Mouse (Mus musculus): ENCODE measurements at regions not wholly inside any gene's neighbourhood (a gene's known extent, or its start where the extent isn't known, plus 50 kb on each side); places are given as distances from the start of the nearest gene placed in this dataset.
"Not testable (repeated sequence)": the region's sequence is repeated elsewhere in the genome, so short reads cannot be mapped to it uniquely, and the experiment has no call there.

DNA sequence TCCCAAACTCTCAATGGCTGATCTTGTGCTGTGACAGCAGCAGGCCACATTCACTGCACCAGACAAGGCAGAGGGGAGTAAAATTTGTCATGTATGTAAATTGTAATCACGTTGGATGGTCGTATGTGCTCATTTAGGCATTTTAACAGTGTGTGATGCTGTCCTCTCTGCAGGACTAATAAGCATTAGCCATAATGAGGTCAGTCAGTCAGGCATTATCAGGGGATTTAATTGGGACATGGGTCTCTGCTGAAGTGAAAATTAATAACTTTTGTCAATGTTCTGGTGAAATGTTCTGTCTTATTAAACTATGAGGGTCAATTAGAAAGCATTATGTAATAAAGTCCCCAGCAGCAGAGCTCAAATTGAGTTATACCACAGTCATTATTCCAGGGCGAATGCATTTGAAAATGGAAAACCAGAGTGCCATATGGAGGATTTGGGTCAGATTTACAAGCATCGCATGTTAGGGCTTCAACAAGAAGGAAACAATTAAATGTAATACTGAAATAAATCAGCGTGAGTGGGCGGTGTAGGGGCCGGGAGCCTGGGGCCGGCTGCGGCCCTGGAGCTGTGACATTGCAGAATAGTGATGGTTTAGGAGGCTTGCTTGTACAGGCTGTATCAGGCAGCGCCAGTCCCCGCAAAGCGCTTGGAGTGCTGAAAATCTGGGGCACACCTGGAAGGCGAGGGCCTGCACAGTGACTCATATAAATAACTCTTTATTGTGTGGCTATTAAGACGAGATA lies 537.7 kb downstream of the Bnc2 start:
- ATAC-seq (replicated peaks; ENCODE audit: low FRiP score, low TSS enrichment, poor library complexity, severe bottlenecking), result no peak

DNA sequence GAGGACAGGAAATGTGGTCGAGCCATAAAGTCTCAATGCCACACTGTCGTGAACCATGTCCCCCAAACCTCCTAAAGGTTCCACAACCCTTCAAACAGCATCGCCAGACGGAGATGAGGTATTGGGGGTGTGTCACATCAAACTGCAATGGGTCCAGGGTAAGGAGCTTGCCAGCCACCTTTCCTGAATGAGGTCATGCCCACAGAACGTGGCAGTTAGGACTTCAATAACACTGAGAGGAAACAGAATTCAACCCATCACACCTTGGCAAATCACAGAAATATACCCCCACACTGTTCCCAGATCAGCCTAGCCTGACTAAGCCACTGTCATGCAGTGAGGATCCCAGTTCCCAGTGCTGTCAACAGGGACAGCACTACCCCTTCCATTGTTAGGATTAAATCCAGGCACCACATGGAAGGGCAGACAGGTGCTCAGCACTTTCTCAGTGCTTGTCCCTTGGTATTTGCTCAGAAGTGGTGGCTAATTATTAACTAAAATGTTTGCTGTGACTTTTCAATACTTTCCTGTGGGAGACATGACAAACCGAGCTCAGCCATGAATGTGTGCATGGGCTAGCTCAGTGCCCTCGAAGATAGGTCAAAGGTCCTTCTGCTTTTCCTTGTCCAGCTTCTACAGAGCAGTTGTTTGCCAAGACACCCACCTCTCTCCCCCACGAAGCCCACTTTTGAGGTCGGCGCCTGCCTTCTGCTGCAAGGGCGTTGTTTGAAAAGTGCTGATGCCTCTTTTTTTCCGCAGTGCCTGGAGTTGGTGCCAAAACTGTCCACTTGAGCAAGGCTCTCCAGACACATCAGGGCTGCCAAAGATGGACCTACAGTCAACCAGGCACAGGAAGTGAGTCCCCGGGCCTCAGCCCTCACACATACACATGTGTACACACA lies 525.7 kb downstream of the Bnc2 start:
- ATAC-seq (replicated peaks; ENCODE audit: low FRiP score, low TSS enrichment, poor library complexity, severe bottlenecking), result no peak

GRCm38 (mm10) chr4:84150698-84151097 lies 524.4 kb downstream of the Bnc2 start:
- no peak for ATAC-seq (replicated peaks; ENCODE audit: low FRiP score, low TSS enrichment, poor library complexity, severe bottlenecking)

DNA sequence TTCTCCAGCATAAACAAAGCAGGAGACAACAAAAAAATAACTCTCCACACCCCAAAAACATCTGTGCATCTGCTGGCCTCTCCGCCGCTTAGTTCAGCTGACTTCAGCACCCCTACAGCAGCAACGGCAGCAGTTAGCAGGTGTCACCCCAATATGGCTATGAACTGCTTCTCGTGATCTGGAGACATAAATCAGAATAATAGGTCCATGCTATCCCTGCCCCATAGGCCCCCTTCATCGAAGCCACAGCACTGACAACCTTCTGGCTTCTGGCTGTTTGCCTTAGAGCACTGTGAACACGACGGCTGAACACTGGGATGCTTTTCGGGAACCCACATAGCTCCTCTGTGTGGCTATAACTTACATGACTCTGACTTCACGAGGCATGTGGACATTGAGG lies 523.8 kb downstream of the Bnc2 start:
- ATAC-seq (replicated peaks; ENCODE audit: low FRiP score, low TSS enrichment, poor library complexity, severe bottlenecking), result no peak

DNA sequence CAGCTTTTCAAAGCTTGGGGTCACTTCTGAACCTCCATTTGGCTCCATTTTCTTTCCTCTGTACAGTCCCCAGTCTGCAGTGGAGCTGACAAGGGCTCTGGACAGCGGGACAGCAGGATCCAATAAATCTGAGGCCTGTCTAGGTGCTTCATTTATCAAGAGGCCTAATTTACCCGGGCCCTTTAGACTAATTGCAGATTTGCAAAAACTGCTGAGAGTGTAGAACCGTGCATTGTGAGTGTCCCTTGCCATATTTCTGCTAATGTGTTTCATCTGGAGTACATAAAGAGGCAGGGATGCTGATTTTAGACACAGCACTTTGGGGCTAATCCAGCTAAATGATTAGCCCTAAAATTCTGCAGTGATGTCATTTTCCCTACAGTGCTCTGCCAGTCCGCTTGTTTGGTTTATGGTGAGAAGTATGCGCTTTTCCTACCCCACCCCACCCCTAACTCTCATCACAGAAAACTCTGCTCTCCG lies 523.1 kb downstream of the Bnc2 start:
- ATAC-seq (replicated peaks; ENCODE audit: low FRiP score, low TSS enrichment, poor library complexity, severe bottlenecking), result no peak

DNA sequence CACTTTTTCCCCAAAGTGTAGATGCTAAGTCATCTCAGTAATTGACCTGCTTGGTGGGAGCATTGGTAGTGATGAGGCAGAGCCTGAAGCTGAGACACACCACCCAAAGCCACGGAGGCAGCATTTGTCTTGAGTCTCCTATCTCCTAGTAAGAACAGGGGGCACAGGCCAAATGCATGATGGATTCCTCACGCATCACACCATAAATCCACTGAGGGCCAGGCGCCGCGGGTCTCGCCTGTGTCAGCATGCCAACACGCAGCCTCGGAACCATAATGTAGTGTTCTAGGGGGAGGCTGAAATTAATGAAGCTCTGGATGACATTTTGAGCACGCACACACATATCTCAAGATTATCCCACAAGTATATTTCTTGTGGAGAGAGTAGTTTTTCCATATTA lies 521.5 kb downstream of the Bnc2 start:
- ATAC-seq (replicated peaks; ENCODE audit: low FRiP score, low TSS enrichment, poor library complexity, severe bottlenecking), result no peak

DNA sequence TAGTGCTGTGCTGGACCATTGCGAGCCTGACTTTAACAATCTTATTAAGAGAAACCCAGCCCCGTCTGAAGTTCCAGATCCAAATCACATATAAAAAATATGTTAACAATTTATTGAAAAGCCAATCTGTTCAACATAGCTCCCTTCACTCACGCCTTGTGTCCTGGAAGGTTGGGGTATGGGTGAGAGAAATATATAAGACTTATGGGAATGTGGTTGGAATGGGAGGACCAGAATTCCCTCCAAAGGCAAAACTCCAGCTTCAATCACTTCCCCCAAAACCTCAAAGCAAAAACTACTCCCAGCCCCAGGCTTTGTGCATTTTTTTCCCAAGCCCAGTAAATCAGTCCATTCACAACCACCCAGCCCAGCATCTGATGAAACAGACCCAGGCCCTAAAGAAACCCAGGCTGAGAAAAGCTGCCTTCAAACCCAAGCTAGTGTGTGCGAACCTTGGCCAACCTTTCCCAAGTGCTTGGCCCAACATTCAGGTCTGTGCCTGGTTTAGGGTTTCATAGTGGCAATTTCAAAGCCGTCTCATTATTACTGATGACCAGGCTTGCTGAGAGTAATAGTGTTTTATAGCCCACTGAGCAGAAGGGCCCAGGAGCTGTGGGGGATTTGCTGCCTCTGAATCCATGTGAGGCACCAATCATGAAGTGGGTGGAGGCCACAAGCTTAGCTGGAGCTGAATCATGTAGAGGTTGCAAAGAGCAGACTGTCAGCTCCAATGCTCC lies 517.0 kb downstream of the Bnc2 start:
- ATAC-seq (replicated peaks; ENCODE audit: low FRiP score, low TSS enrichment, poor library complexity, severe bottlenecking), result no peak

DNA sequence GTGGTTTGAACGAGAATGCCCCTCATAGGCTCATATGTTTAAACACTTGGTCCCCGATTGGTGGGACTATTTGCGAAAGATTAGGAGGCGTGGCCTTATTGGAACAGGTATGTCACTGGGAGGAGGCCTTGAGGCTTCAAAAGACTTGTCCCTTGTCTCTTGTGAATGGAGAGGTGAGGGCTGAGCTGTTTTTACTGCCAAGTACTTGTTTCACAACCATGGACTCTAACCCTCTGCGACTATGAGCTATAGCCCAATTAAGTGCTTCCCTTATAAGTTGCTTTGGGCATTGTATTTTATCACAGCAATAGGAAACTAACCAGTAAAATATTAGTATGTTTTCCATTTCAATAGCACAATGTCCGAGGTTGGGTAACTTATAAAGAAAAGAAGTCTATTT lies 511.7 kb downstream of the Bnc2 start:
- ATAC-seq (replicated peaks; ENCODE audit: low FRiP score, low TSS enrichment, poor library complexity, severe bottlenecking), result no peak

DNA sequence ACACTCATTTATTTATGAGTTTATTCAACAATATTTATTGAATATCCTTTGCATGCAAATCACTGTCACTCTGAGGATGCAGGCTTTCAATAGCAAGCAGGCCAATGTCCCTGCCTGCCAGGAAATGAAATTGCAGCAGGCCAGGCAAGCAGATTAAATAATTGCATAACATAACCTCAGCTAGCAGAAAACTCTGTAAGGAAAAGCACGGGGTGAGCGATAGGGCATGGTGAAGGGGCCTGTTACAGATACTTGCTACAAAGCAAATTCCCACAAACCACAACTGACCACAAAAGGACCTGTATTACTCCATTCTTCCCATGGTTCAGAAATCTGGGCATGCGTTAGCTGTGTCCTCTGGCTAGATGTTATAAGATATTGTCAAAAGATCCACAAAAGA lies 509.8 kb downstream of the Bnc2 start:
- ATAC-seq (replicated peaks; ENCODE audit: low FRiP score, low TSS enrichment, poor library complexity, severe bottlenecking), result no peak

DNA sequence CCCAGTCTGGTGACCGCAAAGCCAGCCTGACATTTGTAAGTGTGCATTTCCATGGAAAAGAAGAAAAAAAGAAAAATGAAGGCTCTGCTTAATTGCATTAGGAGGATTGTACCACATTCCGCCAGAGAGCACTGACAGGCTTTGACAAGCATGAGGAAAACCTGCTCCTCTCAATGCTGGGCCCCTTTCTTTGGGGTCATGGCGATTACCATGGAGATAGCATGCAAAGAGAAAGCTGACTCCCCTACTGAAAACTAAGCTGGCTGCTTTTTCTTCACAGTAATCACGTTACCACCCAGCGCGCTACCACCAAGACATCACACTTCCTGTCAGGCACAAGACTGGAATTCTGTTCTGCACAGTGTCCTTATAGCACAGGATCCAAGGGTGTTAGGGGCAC lies 502.2 kb downstream of the Bnc2 start:
- ATAC-seq (replicated peaks; ENCODE audit: low FRiP score, low TSS enrichment, poor library complexity, severe bottlenecking), result no peak

- ATAC-seq (replicated peaks; ENCODE audit: low FRiP score, low TSS enrichment, poor library complexity, severe bottlenecking), result no peak
These were observed 501.6 kb downstream of the Bnc2 start for GRCm38 (mm10) chr4:84173441-84173840.

DNA sequence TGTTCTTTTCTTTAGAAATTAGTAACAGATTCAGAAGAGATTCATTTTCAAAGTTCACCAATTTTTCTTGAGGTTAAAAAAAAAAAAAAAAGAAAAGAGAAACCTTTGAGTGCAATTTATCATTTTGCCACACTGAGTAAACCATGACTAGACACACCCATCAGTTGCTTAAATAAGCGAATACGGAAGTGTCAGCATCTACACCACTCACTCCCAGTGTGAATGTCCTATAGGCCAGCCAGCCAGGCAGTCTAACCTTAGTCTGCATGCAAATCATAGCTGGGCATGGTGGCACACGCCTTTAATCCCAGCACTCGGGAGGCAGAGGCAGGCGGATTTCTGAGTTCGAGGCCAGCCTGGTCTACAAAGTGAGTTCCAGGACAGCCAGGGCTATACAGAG lies 498.6 kb downstream of the Bnc2 start:
- not testable (repeated sequence) for ATAC-seq (replicated peaks; ENCODE audit: low FRiP score, low TSS enrichment, poor library complexity, severe bottlenecking)

DNA sequence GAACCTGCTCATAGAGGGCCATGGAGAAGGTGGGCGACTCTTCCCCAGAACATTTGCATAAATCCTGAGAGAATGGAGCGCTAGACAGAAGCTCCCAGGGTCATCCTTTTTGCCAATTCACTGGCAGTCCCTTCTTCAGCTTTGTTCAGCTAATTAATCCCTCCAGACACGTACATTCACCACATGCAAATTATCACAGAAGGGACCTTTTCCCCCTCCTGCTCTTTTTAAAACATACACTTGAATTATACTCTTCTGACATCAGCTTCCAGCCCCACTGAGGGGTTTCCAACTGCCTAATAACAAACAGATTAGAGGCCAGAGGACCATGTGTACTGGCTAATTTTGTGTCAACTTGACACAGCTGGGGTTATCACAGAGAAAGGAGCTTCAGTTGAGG lies 497.2 kb downstream of the Bnc2 start:
- ATAC-seq (replicated peaks; ENCODE audit: low FRiP score, low TSS enrichment, poor library complexity, severe bottlenecking), result no peak

- no peak for ATAC-seq (replicated peaks; ENCODE audit: low FRiP score, low TSS enrichment, poor library complexity, severe bottlenecking)
These were observed 490.6 kb downstream of the Bnc2 start for GRCm38 (mm10) chr4:84184436-84184835.

DNA sequence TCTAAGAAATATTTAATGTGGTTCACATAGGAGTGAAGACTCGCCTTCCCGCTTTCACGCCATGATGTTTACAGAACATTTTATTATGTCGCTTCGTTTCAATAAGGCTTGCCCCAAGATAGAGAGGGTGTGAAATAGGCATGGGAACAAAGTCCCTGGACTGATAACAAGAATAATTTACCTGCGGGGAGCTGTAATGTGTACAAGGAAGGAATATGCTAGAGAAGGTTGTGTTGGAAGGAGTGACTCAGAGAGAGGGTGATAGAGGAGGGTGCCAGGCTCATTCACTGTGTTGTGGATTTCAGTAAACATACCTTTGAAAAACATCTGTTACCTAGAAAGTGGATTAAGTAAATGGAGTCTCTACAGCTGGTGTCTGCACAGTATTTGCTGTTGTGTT lies 490.2 kb downstream of the Bnc2 start:
- no peak for ATAC-seq (replicated peaks; ENCODE audit: low FRiP score, low TSS enrichment, poor library complexity, severe bottlenecking)

DNA sequence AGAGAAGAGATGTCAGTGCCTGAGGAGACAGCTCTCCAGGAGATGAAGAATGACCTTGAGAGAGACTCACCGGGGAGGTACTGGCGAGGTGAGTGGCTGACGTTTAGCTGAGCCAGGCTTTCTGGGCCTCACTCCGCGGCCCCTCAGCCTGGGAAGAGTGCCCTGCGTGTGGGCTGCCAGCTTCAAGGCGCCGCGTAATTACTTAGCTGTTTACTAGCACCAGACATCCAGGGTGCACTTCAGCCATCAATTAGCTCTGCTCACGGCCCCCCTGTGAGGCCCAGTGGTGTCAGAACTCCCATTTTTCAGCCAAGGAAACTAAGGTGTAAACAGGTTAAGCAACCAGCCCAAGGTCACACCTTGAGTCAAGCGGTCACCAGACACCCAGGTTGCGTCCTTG lies 485.8 kb downstream of the Bnc2 start:
- ATAC-seq (replicated peaks; ENCODE audit: low FRiP score, low TSS enrichment, poor library complexity, severe bottlenecking), result no peak

DNA sequence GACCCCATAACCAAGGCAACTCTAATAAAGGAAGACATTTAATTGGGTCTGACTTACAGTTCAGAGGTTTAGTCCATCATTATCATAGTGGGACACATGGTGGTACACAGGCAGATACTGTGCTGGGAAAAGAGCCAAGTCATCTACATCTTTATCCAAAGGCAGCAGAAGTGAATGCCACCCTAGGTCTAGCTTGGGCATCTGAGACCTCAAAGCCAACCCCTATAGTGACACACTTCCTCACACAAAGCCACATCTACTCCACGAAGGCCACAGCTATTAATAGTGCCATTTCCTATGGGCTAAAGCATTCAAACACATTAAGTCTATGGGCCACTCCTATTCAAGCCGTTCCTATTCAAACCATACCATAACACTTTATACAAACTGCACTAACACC lies 483.8 kb downstream of the Bnc2 start:
- peak; percentile 86 for ATAC-seq (replicated peaks; ENCODE audit: low FRiP score, low TSS enrichment, poor library complexity, severe bottlenecking)

GRCm38 (mm10) chr4:84192301-84192700 lies 482.8 kb downstream of the Bnc2 start:
- no peak for ATAC-seq (replicated peaks; ENCODE audit: low FRiP score, low TSS enrichment, poor library complexity, severe bottlenecking)

DNA sequence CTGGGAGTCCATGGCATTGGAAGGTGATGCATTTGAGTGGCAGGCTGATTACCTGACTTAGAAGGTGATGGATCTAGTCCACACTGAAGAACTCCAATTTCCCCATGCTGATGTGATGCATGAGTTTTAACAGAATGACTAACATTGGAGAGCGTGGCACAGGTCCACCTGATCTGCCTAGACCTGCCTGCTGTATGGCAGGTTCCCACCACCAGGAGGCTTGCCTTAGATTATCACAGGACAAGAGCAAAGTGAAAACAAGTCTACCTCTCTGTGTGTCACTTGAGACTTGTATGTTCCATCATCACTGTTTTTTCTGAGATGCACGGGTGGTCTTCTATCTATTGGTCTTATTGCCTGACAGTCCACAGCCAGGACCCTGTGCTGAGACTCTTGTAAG lies 478.3 kb downstream of the Bnc2 start:
- ATAC-seq (replicated peaks; ENCODE audit: low FRiP score, low TSS enrichment, poor library complexity, severe bottlenecking), result no peak

- no peak for ATAC-seq (replicated peaks; ENCODE audit: low FRiP score, low TSS enrichment, poor library complexity, severe bottlenecking)
These were observed 476.9 kb downstream of the Bnc2 start for GRCm38 (mm10) chr4:84198176-84198575.
